Mouse (Mus musculus) B cell, adult 2 months (primary cell): ENCODE results near the gene Mcoln2.
"Not testable (repeated sequence)": the region's sequence is repeated elsewhere in the genome, so short reads cannot be mapped to it uniquely, and the experiment has no call there.

Source experiments
- DNase-seq, 2 experiments: peaks; one replicate each; pipeline ENCODE4 v3.0.0; 2022

Gene Mcoln2

GRCm38 (mm10) chr3:146189933-146190332 lies 40.3 kb downstream of the Mcoln2 start:
- no peak for DNase-seq

- DNase-seq = no peak
Measured at GRCm38 (mm10) chr3:146192507-146192906, 42.9 kb downstream of the Mcoln2 start.

GRCm38 (mm10) chr3:146195153-146195552 lies 45.5 kb downstream of the Mcoln2 start:
- DNase-seq = no peak

GRCm38 (mm10) chr3:146196301-146196700 lies 46.7 kb downstream of the Mcoln2 start:
- DNase-seq = no peak

- no peak for DNase-seq
Measured at GRCm38 (mm10) chr3:146196780-146197743, 47.4 kb downstream of the Mcoln2 start.

- DNase-seq = no peak
Measured at GRCm38 (mm10) chr3:146197785-146198184, 48.2 kb downstream of the Mcoln2 start.

- no peak for DNase-seq
Measured at GRCm38 (mm10) chr3:146198803-146199481, 49.3 kb downstream of the Mcoln2 start.

GRCm38 (mm10) chr3:146199486-146199885 lies 49.9 kb downstream of the Mcoln2 start:
- DNase-seq = no peak

GRCm38 (mm10) chr3:146204375-146204774 lies 54.7 kb downstream of the Mcoln2 start:
- no peak for DNase-seq

- DNase-seq = no peak
Measured at GRCm38 (mm10) chr3:146205305-146205704, 55.7 kb downstream of the Mcoln2 start.

- DNase-seq = no peak
Measured at GRCm38 (mm10) chr3:146206635-146207034, 57.0 kb downstream of the Mcoln2 start.

GRCm38 (mm10) chr3:146207440-146207839 lies 57.8 kb downstream of the Mcoln2 start:
- no peak for DNase-seq

GRCm38 (mm10) chr3:146209759-146210158 lies 60.1 kb downstream of the Mcoln2 start:
- not testable (repeated sequence) for DNase-seq

GRCm38 (mm10) chr3:146211141-146211747 lies 61.6 kb downstream of the Mcoln2 start:
- no peak for DNase-seq

GRCm38 (mm10) chr3:146211964-146212363 lies 62.3 kb downstream of the Mcoln2 start:
- no peak for DNase-seq

GRCm38 (mm10) chr3:146213336-146213735 lies 63.7 kb downstream of the Mcoln2 start:
- no peak for DNase-seq

- DNase-seq = no peak
Measured at GRCm38 (mm10) chr3:146216561-146216960, 66.9 kb downstream of the Mcoln2 start.

- DNase-seq = peak; percentile 67 to 72
Measured at GRCm38 (mm10) chr3:146220776-146221486, 71.3 kb downstream of the Mcoln2 start, which contains the start of gene Lpar3. Gene Lpar3, plus strand, starts transcription at chr3:146220963.

GRCm38 (mm10) chr3:146224271-146224670 lies 74.6 kb downstream of the Mcoln2 start:
- DNase-seq = no peak

GRCm38 (mm10) chr3:146225061-146225761 lies 75.6 kb downstream of the Mcoln2 start:
- DNase-seq = no peak

GRCm38 (mm10) chr3:146227427-146227826 lies 77.8 kb downstream of the Mcoln2 start:
- no peak for DNase-seq
